Comparison of ENCODE assay signal across 17 mouse cellular contexts in genomic region chr11:72011955-72012354, GRCm38 (mm10). TPM values are rescaled to one million over a fixed set of nuclear protein-coding genes. Genes with fewer than 3 reads are reported as not detected.
DNase-seq lines count a peak whose midpoint lies in the region; ATAC-seq and TF ChIP-seq lines count a peak whose summit lies in the region.
"Had no signal": no experiment of that assay in that cellular context is flagged by ENCODE, and none has a peak within 500 bp of the region (broad histone marks: within the 10 kb centered on the region; RNA-seq: fewer than 3 reads in every experiment).

No protein-coding gene starts in this region.

- no peak overlapping the region for H3K4me2 ChIP-seq in stomach, embryonic 16.5 days (ENCODE audit: low read depth, low read length)
- no peak overlapping the region for H3K4me2 ChIP-seq in stomach, postnatal 0 days (replicated peaks; ENCODE audit: low read depth)
- peak overlapping the region; percentile 26; the same call in 1 of the 2 replicates for H3K4me2 ChIP-seq in midbrain, embryonic 13.5 days (replicated peaks)
- H3K4me2 ChIP-seq: embryonic facial prominence, embryonic 15.5 days; limb, embryonic 13.5 days had no signal

- no peak for TF ChIP-seq EP300 in stomach, postnatal 0 days (optimal IDR thresholded peaks at IDR 0.05)

- ATAC-seq in stomach, embryonic 16.5 days (ENCODE audit: insufficient read depth, low FRiP score), result no peak
- no peak for ATAC-seq in stomach, postnatal 0 days (ENCODE audit: low FRiP score, low TSS enrichment)
- no peak for ATAC-seq in midbrain, embryonic 13.5 days

- H3K27me3 ChIP-seq in stomach, embryonic 16.5 days (ENCODE audit: control insufficient read depth, insufficient read depth, low read length), result no peaks in the 10 kb centered on the region
- no peaks in the 10 kb centered on the region for H3K27me3 ChIP-seq in stomach, postnatal 0 days (ENCODE audit: control insufficient read depth, insufficient read depth, low read length)
- peaks cover 5% of the 10 kb centered on the region; the same call in 1 of the 2 replicates for H3K27me3 ChIP-seq in midbrain, embryonic 13.5 days
- H3K27me3 ChIP-seq: embryonic facial prominence, embryonic 15.5 days had no signal

- peaks cover 14% of the 10 kb centered on the region for H3K4me1 ChIP-seq in stomach, embryonic 16.5 days (ENCODE audit: control insufficient read depth, insufficient read depth, low read length)
- no peaks in the 10 kb centered on the region for H3K4me1 ChIP-seq in stomach, postnatal 0 days (replicated peaks; ENCODE audit: control insufficient read depth, insufficient read depth)
- peaks cover 30% of the 10 kb centered on the region for H3K4me1 ChIP-seq in midbrain, embryonic 13.5 days (replicated peaks)

- H3K9me3 ChIP-seq in stomach, embryonic 16.5 days (replicated peaks; ENCODE audit: control insufficient read depth, low read length), result no peaks in the 10 kb centered on the region
- H3K9me3 ChIP-seq in stomach, postnatal 0 days (ENCODE audit: control insufficient read depth, low read length), result no peaks in the 10 kb centered on the region
- no peaks in the 10 kb centered on the region for H3K9me3 ChIP-seq in midbrain, embryonic 13.5 days
- H3K9me3 ChIP-seq: embryonic facial prominence, embryonic 15.5 days; limb, embryonic 13.5 days had no signal

- H3K27ac ChIP-seq in stomach, embryonic 16.5 days (ENCODE audit: low read length), result peak overlapping the region; percentile 52; the same call in 1 of the 2 replicates
- H3K27ac ChIP-seq in stomach, postnatal 0 days (replicated peaks), result no peak overlapping the region; the same call in 1 of the 2 replicates
- H3K27ac ChIP-seq in midbrain, embryonic 13.5 days, result peak overlapping the region; percentile 67
- H3K27ac ChIP-seq: embryonic facial prominence, embryonic 15.5 days; heart, adult 2 months; left cerebral cortex, adult 2 months; limb, embryonic 13.5 days had no signal

- DNase-seq in stomach, postnatal 0 days (ENCODE audit: low spot score), result no peak
- DNase-seq in gastrocnemius, postnatal 25 days, result peak; percentile 33
- DNase-seq in retina, postnatal 1 day, result no peak
- no peak for DNase-seq in cerebellum, adult 11-12 months
- no peak for DNase-seq in embryo, embryonic 10 days (ENCODE audit: low spot score)
- DNase-seq: adrenal gland, postnatal 14 days; cerebellum, postnatal 36 days; heart, adult 2 months; kidney, adult 18-20 months; lung, adult 18-20 months had no signal

- no peaks in the 10 kb centered on the region for H3K36me3 ChIP-seq in stomach, embryonic 16.5 days (ENCODE audit: control insufficient read depth, insufficient read depth, low read length)
- H3K36me3 ChIP-seq in stomach, postnatal 0 days (ENCODE audit: control insufficient read depth, insufficient read depth, low read length), result no peaks in the 10 kb centered on the region
- no peaks in the 10 kb centered on the region for H3K36me3 ChIP-seq in midbrain, embryonic 13.5 days
- H3K36me3 ChIP-seq: embryonic facial prominence, embryonic 15.5 days; limb, embryonic 13.5 days had no signal

- no peak for TF ChIP-seq CTCF in stomach, postnatal 0 days (IDR thresholded peaks at IDR 0.05; ENCODE audit: low read depth)

- no peak overlapping the region for H3K9ac ChIP-seq in stomach, embryonic 16.5 days (ENCODE audit: low read length)
- no peak overlapping the region for H3K9ac ChIP-seq in stomach, postnatal 0 days (ENCODE audit: low read length)
- H3K9ac ChIP-seq in midbrain, embryonic 13.5 days (replicated peaks), result no peak overlapping the region
- H3K9ac ChIP-seq: embryonic facial prominence, embryonic 15.5 days; limb, embryonic 13.5 days had no signal

- WGBS in stomach, embryonic 16.5 days, result 76% methylated on average over 1 of the region's 1 CpGs
- WGBS in stomach, postnatal 0 days, result 61% methylated on average over 1 of the region's 1 CpGs
- 64% methylated on average over 1 of the region's 1 CpGs for WGBS in midbrain, embryonic 13.5 days

- H3K4me3 ChIP-seq in stomach, embryonic 16.5 days (replicated peaks; ENCODE audit: low read length), result no peak overlapping the region
- no peak overlapping the region for H3K4me3 ChIP-seq in stomach, postnatal 0 days (ENCODE audit: low read depth, low read length)
- no peak overlapping the region for H3K4me3 ChIP-seq in midbrain, embryonic 13.5 days (replicated peaks)
- H3K4me3 ChIP-seq: embryonic facial prominence, embryonic 15.5 days; heart, adult 2 months; left cerebral cortex, adult 2 months; limb, embryonic 13.5 days had no signal

RNA-seq across cellular contexts. Expression of gene Aipl1, which starts 25.4 kb away (rescaled TPM):
- polyA plus RNA-seq in stomach, embryonic 16.5 days (2015; fragmentation: Nextera tagmentation; extraction: Ambion mirVana), result 0.16 and 0.22 TPM in 2 replicates
- polyA plus RNA-seq in stomach, postnatal 0 days (2015; fragmentation: Nextera tagmentation; extraction: Ambion mirVana), result 0.16 and 0.27 TPM in 2 replicates
- total RNA-seq in gastrocnemius, postnatal 25 days (2021), result not detected
- polyA plus RNA-seq in midbrain, embryonic 13.5 days (2015; fragmentation: Nextera tagmentation; extraction: Ambion mirVana), result 0.43 and 0.63 TPM in 2 replicates
- total RNA-seq: heart, adult 2 months; heart, postnatal 25 days; left cerebral cortex, adult 2 months had no signal
- polyA plus RNA-seq: large intestine, adult 2 months had no signal

RNA-seq across cellular contexts. Expression of gene Pimreg, which starts 29.9 kb away (rescaled TPM):
- 74.5 and 76.2 TPM in 2 replicates for polyA plus RNA-seq in stomach, embryonic 16.5 days (2015; fragmentation: Nextera tagmentation; extraction: Ambion mirVana)
- polyA plus RNA-seq in stomach, postnatal 0 days (2015; fragmentation: Nextera tagmentation; extraction: Ambion mirVana), result 18.0 and 22.2 TPM in 2 replicates
- total RNA-seq in gastrocnemius, postnatal 25 days (2021), result under 1 TPM; 0.64 to 0.70 TPM
- polyA plus RNA-seq in midbrain, embryonic 13.5 days (2015; fragmentation: Nextera tagmentation; extraction: Ambion mirVana), result 79.0 and 80.7 TPM in 2 replicates
